Mouse (Mus musculus): ENCODE measurements around the gene Kctd17.

The Kctd17 gene

GRCm38 (mm10) chr15:78414157-78414556 lies 14.2 kb upstream of the Kctd17 start:
- no peak for DNase-seq (ENCODE audit: low spot score)

- peak; percentile 56 for DNase-seq (ENCODE audit: low spot score)
Measured at GRCm38 (mm10) chr15:78416937-78417336, 11.4 kb upstream of the Kctd17 start.

GRCm38 (mm10) chr15:78420395-78420794 lies 8.0 kb upstream of the Kctd17 start:
- DNase-seq (ENCODE audit: low spot score) = no peak

GRCm38 (mm10) chr15:78422046-78422956 lies 6.1 kb upstream of the Kctd17 start:
- DNase-seq (ENCODE audit: low spot score) = peak; percentile 85

GRCm38 (mm10) chr15:78424507-78424906 lies 3.9 kb upstream of the Kctd17 start:
- no peak for DNase-seq (ENCODE audit: low spot score)

GRCm38 (mm10) chr15:78425230-78425629 lies 3.1 kb upstream of the Kctd17 start:
- no peak for DNase-seq (ENCODE audit: low spot score)

- no peak for DNase-seq (ENCODE audit: low spot score)
Measured at GRCm38 (mm10) chr15:78429139-78429459, 735 bp downstream of the Kctd17 start.

- DNase-seq (ENCODE audit: low spot score) = no peak
Measured at GRCm38 (mm10) chr15:78429871-78430622, 1.7 kb downstream of the Kctd17 start.

GRCm38 (mm10) chr15:78430874-78431273 lies 2.5 kb downstream of the Kctd17 start:
- no peak for DNase-seq (ENCODE audit: low spot score)

- peak; percentile 63 for DNase-seq (ENCODE audit: low spot score)
Measured at GRCm38 (mm10) chr15:78431541-78432121, 3.3 kb downstream of the Kctd17 start.

GRCm38 (mm10) chr15:78434896-78435520 lies 6.6 kb downstream of the Kctd17 start:
- DNase-seq (ENCODE audit: low spot score) = peak; percentile 43

- no peak for DNase-seq (ENCODE audit: low spot score)
Measured at GRCm38 (mm10) chr15:78435681-78436080, 7.3 kb downstream of the Kctd17 start.

GRCm38 (mm10) chr15:78436380-78437192 lies 8.2 kb downstream of the Kctd17 start:
- DNase-seq (ENCODE audit: low spot score) = peak; percentile 73

- peak; percentile 54 for DNase-seq (ENCODE audit: low spot score)
Measured at GRCm38 (mm10) chr15:78437237-78438017, 9.1 kb downstream of the Kctd17 start.

- DNase-seq (ENCODE audit: low spot score) = no peak
Measured at GRCm38 (mm10) chr15:78438018-78438394, 9.6 kb downstream of the Kctd17 start.

- no peak for DNase-seq (ENCODE audit: low spot score)
Measured at GRCm38 (mm10) chr15:78438505-78438904, 10.1 kb downstream of the Kctd17 start.

GRCm38 (mm10) chr15:78438973-78439372 lies 10.6 kb downstream of the Kctd17 start:
- DNase-seq (ENCODE audit: low spot score) = no peak

GRCm38 (mm10) chr15:78442231-78442630 lies 13.9 kb downstream of the Kctd17 start:
- DNase-seq (ENCODE audit: low spot score) = no peak

- no peak for DNase-seq (ENCODE audit: low spot score)
Measured at GRCm38 (mm10) chr15:78443857-78444256, 15.5 kb downstream of the Kctd17 start.

- peak; percentile 91 for DNase-seq (ENCODE audit: low spot score)
Measured at GRCm38 (mm10) chr15:78447121-78447520, 18.8 kb downstream of the Kctd17 start.
